Mouse (Mus musculus): ENCODE measurements around the gene Hs2st1.

The Hs2st1 gene

GRCm38 (mm10) chr3:144508342-144508741 lies 61.6 kb downstream of the Hs2st1 start:
- DNase-seq (ENCODE audit: low read depth in 1 of 2, low spot score in 2 of 2), result no peak

- DNase-seq (ENCODE audit: low read depth in 1 of 2, low spot score in 2 of 2), result no peak
Measured at GRCm38 (mm10) chr3:144507885-144508284, 62.1 kb downstream of the Hs2st1 start.

- DNase-seq (ENCODE audit: low read depth in 1 of 2, low spot score in 2 of 2), result no peak
Measured at GRCm38 (mm10) chr3:144506213-144506612, 63.8 kb downstream of the Hs2st1 start.

- no peak for DNase-seq (ENCODE audit: low read depth in 1 of 2, low spot score in 2 of 2)
Measured at GRCm38 (mm10) chr3:144501930-144502329, 68.1 kb downstream of the Hs2st1 start.

GRCm38 (mm10) chr3:144496762-144497161 lies 73.2 kb downstream of the Hs2st1 start:
- DNase-seq (ENCODE audit: low read depth in 1 of 2, low spot score in 2 of 2), result no peak

- no peak for DNase-seq (ENCODE audit: low read depth in 1 of 2, low spot score in 2 of 2)
Measured at GRCm38 (mm10) chr3:144494838-144495237, 75.1 kb downstream of the Hs2st1 start.

- no peak for DNase-seq (ENCODE audit: low read depth in 1 of 2, low spot score in 2 of 2)
Measured at GRCm38 (mm10) chr3:144488787-144489186, 81.2 kb downstream of the Hs2st1 start.

GRCm38 (mm10) chr3:144480595-144480994 lies 89.4 kb downstream of the Hs2st1 start:
- no peak for DNase-seq (ENCODE audit: low read depth in 1 of 2, low spot score in 2 of 2)

- no peak for DNase-seq (ENCODE audit: low read depth in 1 of 2, low spot score in 2 of 2)
Measured at GRCm38 (mm10) chr3:144478427-144478794, 91.6 kb downstream of the Hs2st1 start.

- DNase-seq (ENCODE audit: low read depth in 1 of 2, low spot score in 2 of 2), result no peak
Measured at GRCm38 (mm10) chr3:144477707-144478426, 92.1 kb downstream of the Hs2st1 start.

- no peak for DNase-seq (ENCODE audit: low read depth in 1 of 2, low spot score in 2 of 2)
Measured at GRCm38 (mm10) chr3:144475891-144476290, 94.1 kb downstream of the Hs2st1 start.

- DNase-seq (ENCODE audit: low read depth in 1 of 2, low spot score in 2 of 2), result no peak
Measured at GRCm38 (mm10) chr3:144474726-144475125, 95.3 kb downstream of the Hs2st1 start.

GRCm38 (mm10) chr3:144471954-144472353 lies 98.0 kb downstream of the Hs2st1 start:
- no peak for DNase-seq (ENCODE audit: low read depth in 1 of 2, low spot score in 2 of 2)

- DNase-seq (ENCODE audit: low read depth in 1 of 2, low spot score in 2 of 2), result no peak
Measured at GRCm38 (mm10) chr3:144470901-144471300, 99.1 kb downstream of the Hs2st1 start.

- DNase-seq (ENCODE audit: low read depth in 1 of 2, low spot score in 2 of 2), result no peak
Measured at GRCm38 (mm10) chr3:144467521-144467920, 102.5 kb downstream of the Hs2st1 start.

- DNase-seq (ENCODE audit: low read depth in 1 of 2, low spot score in 2 of 2), result no peak
Measured at GRCm38 (mm10) chr3:144466108-144466678, 103.8 kb downstream of the Hs2st1 start.

- no peak for DNase-seq (ENCODE audit: low read depth in 1 of 2, low spot score in 2 of 2)
Measured at GRCm38 (mm10) chr3:144462679-144463078, 107.3 kb downstream of the Hs2st1 start.

- no peak for DNase-seq (ENCODE audit: low read depth in 1 of 2, low spot score in 2 of 2)
Measured at GRCm38 (mm10) chr3:144460183-144460788, 109.7 kb downstream of the Hs2st1 start.

GRCm38 (mm10) chr3:144459285-144459697 lies 110.7 kb downstream of the Hs2st1 start:
- DNase-seq (ENCODE audit: low read depth in 1 of 2, low spot score in 2 of 2), result no peak

GRCm38 (mm10) chr3:144453701-144454430 lies 116.1 kb downstream of the Hs2st1 start:
- DNase-seq (ENCODE audit: low read depth in 1 of 2, low spot score in 2 of 2), result peak in 1 of 2 experiments; percentile 8

GRCm38 (mm10) chr3:144448977-144449376 lies 121.0 kb downstream of the Hs2st1 start:
- no peak for DNase-seq (ENCODE audit: low read depth in 1 of 2, low spot score in 2 of 2)

- no peak for DNase-seq (ENCODE audit: low read depth in 1 of 2, low spot score in 2 of 2)
Measured at GRCm38 (mm10) chr3:144447917-144448316, 122.1 kb downstream of the Hs2st1 start.
